Mouse (Mus musculus): Measurements from ENCODE around the gene Ankrd66.

GRCm38 (mm10) chr17:43589750-43590149 is 46.3 kb upstream of the Ankrd66 start:
- TF ChIP-seq CTCF (IDR thresholded peaks at IDR 0.05; ENCODE audit: borderline replicate concordance, insufficient read depth, low read length) (no peak), POLR2A (IDR thresholded peaks at IDR 0.05; ENCODE audit: low read depth, low read length) (no peak)
